Comparison of ENCODE assay signal across 27 mouse cellular contexts in genomic region chr3:103123636-103124035, GRCm38 (mm10). TPM values are rescaled to one million over a fixed set of nuclear protein-coding genes. Genes with fewer than 3 reads are reported as not detected.
A peak's percentile ranks its signal among the peaks of the same experiment; 100 is the strongest.
DNase-seq lines count a peak whose midpoint lies in the region; ATAC-seq and TF ChIP-seq lines count a peak whose summit lies in the region.
"Had no signal": no experiment of that assay in that cellular context is flagged by ENCODE, and none has a peak within 500 bp of the region (broad histone marks: within the 10 kb centered on the region; RNA-seq: fewer than 3 reads in every experiment).

No protein-coding gene starts in this region.

- no peaks in the 10 kb centered on the region for H3K36me3 ChIP-seq in liver, embryonic 12.5 days
- H3K36me3 ChIP-seq in liver, postnatal 0 days (replicated peaks; ENCODE audit: insufficient read depth, low read length) = no peaks in the 10 kb centered on the region
- peaks cover 55% of the 10 kb centered on the region for H3K36me3 ChIP-seq in megakaryocyte, embryonic 14.5 days (replicated peaks; ENCODE audit: low read length)
- H3K36me3 ChIP-seq: hindbrain, embryonic 12.5 days; hindbrain, embryonic 15.5 days had no signal

- H3K4me2 ChIP-seq in liver, embryonic 12.5 days = no peak overlapping the region
- no peak overlapping the region for H3K4me2 ChIP-seq in liver, postnatal 0 days (ENCODE audit: low read depth, low read length)
- H3K4me2 ChIP-seq: heart, embryonic 11.5 days; hindbrain, embryonic 12.5 days; hindbrain, embryonic 15.5 days had no signal

- no peak for TF ChIP-seq EP300 in liver, postnatal 0 days (IDR thresholded peaks at IDR 0.05; ENCODE audit: low read depth)

- H3K4me3 ChIP-seq in liver, embryonic 12.5 days = no peak overlapping the region
- H3K4me3 ChIP-seq in liver, postnatal 0 days (ENCODE audit: low read depth, low read length) = no peak overlapping the region
- H3K4me3 ChIP-seq in megakaryocyte, embryonic 14.5 days (replicated peaks) = peak overlapping the region; percentile 9
- H3K4me3 ChIP-seq: heart, adult 2 months; hindbrain, embryonic 12.5 days; hindbrain, embryonic 15.5 days had no signal

- no peak for TF ChIP-seq CTCF in liver, postnatal 0 days (IDR thresholded peaks at IDR 0.05; ENCODE audit: low read depth)

- 0 out of 2 replicates have a peak, but pooled peaks cover 2% of the 10 kb centered on the region for H3K9me3 ChIP-seq in liver, embryonic 12.5 days (replicated peaks)
- H3K9me3 ChIP-seq in liver, postnatal 0 days (ENCODE audit: low read length) = no peaks in the 10 kb centered on the region
- no peaks in the 10 kb centered on the region for H3K9me3 ChIP-seq in megakaryocyte, embryonic 14.5 days
- H3K9me3 ChIP-seq: hindbrain, embryonic 12.5 days; hindbrain, embryonic 15.5 days had no signal

- WGBS in liver, embryonic 12.5 days (ENCODE audit: insufficient replicate concordance) = 67% methylated on average over 3 of the region's 3 CpGs
- WGBS in liver, postnatal 0 days (ENCODE audit: insufficient replicate concordance) = 73% methylated on average over 3 of the region's 3 CpGs

- H3K4me1 ChIP-seq in liver, embryonic 12.5 days = peaks cover 52% of the 10 kb centered on the region
- H3K4me1 ChIP-seq in liver, postnatal 0 days (ENCODE audit: insufficient read depth) = peaks cover 15% of the 10 kb centered on the region
- H3K4me1 ChIP-seq in megakaryocyte, embryonic 14.5 days = peaks cover 95% of the 10 kb centered on the region
- H3K4me1 ChIP-seq: hindbrain, embryonic 15.5 days had no signal

- H3K27me3 ChIP-seq in liver, embryonic 12.5 days (replicated peaks) = no peaks in the 10 kb centered on the region
- no peaks in the 10 kb centered on the region for H3K27me3 ChIP-seq in liver, postnatal 0 days (ENCODE audit: insufficient read depth, low read length)
- H3K27me3 ChIP-seq in megakaryocyte, embryonic 14.5 days (replicated peaks) = no peaks in the 10 kb centered on the region
- H3K27me3 ChIP-seq: CH12.LX; hindbrain, embryonic 12.5 days; hindbrain, embryonic 15.5 days had no signal

- H3K27ac ChIP-seq in liver, embryonic 12.5 days = peak overlapping the region; percentile 50
- no peak overlapping the region for H3K27ac ChIP-seq in liver, postnatal 0 days (ENCODE audit: low read depth)
- H3K27ac ChIP-seq: heart, adult 2 months; hindbrain, embryonic 12.5 days; hindbrain, embryonic 15.5 days had no signal

- ATAC-seq in liver, embryonic 12.5 days = no peak
- no peak for ATAC-seq in liver, postnatal 0 days
- ATAC-seq in megakaryocyte, adult 5-6 weeks (ENCODE audit: poor library complexity, severe bottlenecking) = no peak
- ATAC-seq: activated CD4-positive, CD25-positive, alpha-beta regulatory T cell, adult 4 months; forebrain, embryonic 14.5 days; forebrain, postnatal 0 days had no signal

- H3K9ac ChIP-seq in liver, embryonic 12.5 days = no peak overlapping the region
- H3K9ac ChIP-seq in liver, postnatal 0 days (replicated peaks) = no peak overlapping the region
- H3K9ac ChIP-seq: forebrain, postnatal 0 days; hindbrain, embryonic 12.5 days; hindbrain, embryonic 15.5 days had no signal

- DNase-seq in liver, postnatal 0 days = no peak
- peak; percentile 88 for DNase-seq in fat pad, adult 2 months (ENCODE audit: extremely low read depth, low read depth, low spot score)
- no peak for DNase-seq in layer of hippocampus, adult 9-10 months (ENCODE audit: low spot score)
- DNase-seq: adrenal gland, adult 8-10 months; adrenal gland, postnatal 25 days; B cell, adult 2 months; cerebellum, adult 18-20 months; cerebellum, adult 9-10 months; cerebellum, postnatal 14 days; forebrain, postnatal 0 days; gastrocnemius, postnatal 25 days; heart, adult 2 months had no signal

RNA-seq across cellular contexts. Expression of gene Dennd2c, which starts 21.2 kb away (rescaled TPM):
- polyA plus RNA-seq in liver, embryonic 12.5 days (2016; fragmentation: Nextera tagmentation; extraction: Ambion mirVana) = 13.0 and 13.1 TPM in 2 replicates
- polyA plus RNA-seq in liver, postnatal 0 days (2015; fragmentation: Nextera tagmentation; extraction: Ambion mirVana) = 2.7 and 2.8 TPM in 2 replicates
- 0.89 and 1.9 TPM in 2 replicates for polyA plus RNA-seq in megakaryocyte, embryonic 14.5 days (2012; ENCODE audit: insufficient read depth, low replicate concordance)
- 3.4 and 5.0 TPM in 2 replicates for total RNA-seq in megakaryocyte, adult 5-6 weeks (2015)
- total RNA-seq in megakaryocyte, adult 5-6 weeks (2017) = 5.3 and 6.9 TPM in 2 replicates

RNA-seq across cellular contexts. Expression of gene Bcas2, which starts 47.8 kb away (rescaled TPM):
- polyA plus RNA-seq in liver, embryonic 12.5 days (2016; fragmentation: Nextera tagmentation; extraction: Ambion mirVana) = 235 and 237 TPM in 2 replicates
- polyA plus RNA-seq in liver, postnatal 0 days (2015; fragmentation: Nextera tagmentation; extraction: Ambion mirVana) = 71.7 and 73.7 TPM in 2 replicates
- polyA plus RNA-seq in megakaryocyte, embryonic 14.5 days (2012; ENCODE audit: insufficient read depth, low replicate concordance) = 20.7 and 101 TPM in 2 replicates
- total RNA-seq in megakaryocyte, adult 5-6 weeks (2015) = 83.8 and 85.1 TPM in 2 replicates
- total RNA-seq in megakaryocyte, adult 5-6 weeks (2017) = 100 and 117 TPM in 2 replicates

RNA-seq across cellular contexts. Expression of gene Ampd1, which starts 49.8 kb away (rescaled TPM):
- 0.12 and 0.13 TPM in 2 replicates for polyA plus RNA-seq in liver, embryonic 12.5 days (2016; fragmentation: Nextera tagmentation; extraction: Ambion mirVana)
- 0.37 TPM in 1 of 2 replicates, not detected in the other for polyA plus RNA-seq in liver, postnatal 0 days (2015; fragmentation: Nextera tagmentation; extraction: Ambion mirVana)
- not detected in 2 replicates for polyA plus RNA-seq in megakaryocyte, embryonic 14.5 days (2012; ENCODE audit: insufficient read depth, low replicate concordance)
- not detected in 2 replicates for total RNA-seq in megakaryocyte, adult 5-6 weeks (2015)
- 0.44 TPM in 1 of 2 replicates, not detected in the other for total RNA-seq in megakaryocyte, adult 5-6 weeks (2017)
- total RNA-seq: adrenal gland, adult 8-10 months; adrenal gland, postnatal 25 days; CH12.LX; forebrain, postnatal 0 days; heart, adult 2 months; heart, postnatal 25 days; hematopoietic stem cell, adult 5-6 weeks had no signal
- polyA plus RNA-seq: embryonic facial prominence, embryonic 11.5 days; forebrain, embryonic 14.5 days; forebrain, postnatal 0 days; frontal cortex, adult 2 months; heart, embryonic 11.5 days; heart, postnatal 0 days; hindbrain, embryonic 12.5 days; hindbrain, embryonic 15.5 days; intestine, embryonic 14.5 days had no signal
